Mouse (Mus musculus): Measurements from ENCODE around the gene Map3k7cl. TPM values are rescaled to one million over a fixed set of nuclear protein-coding genes. Genes with fewer than 3 reads are reported as not detected.

Map3k7cl gene
- total and polyA plus RNA-seq, 2 experiments from 2014 or later: 0.14 to 0.26 TPM

DNA sequence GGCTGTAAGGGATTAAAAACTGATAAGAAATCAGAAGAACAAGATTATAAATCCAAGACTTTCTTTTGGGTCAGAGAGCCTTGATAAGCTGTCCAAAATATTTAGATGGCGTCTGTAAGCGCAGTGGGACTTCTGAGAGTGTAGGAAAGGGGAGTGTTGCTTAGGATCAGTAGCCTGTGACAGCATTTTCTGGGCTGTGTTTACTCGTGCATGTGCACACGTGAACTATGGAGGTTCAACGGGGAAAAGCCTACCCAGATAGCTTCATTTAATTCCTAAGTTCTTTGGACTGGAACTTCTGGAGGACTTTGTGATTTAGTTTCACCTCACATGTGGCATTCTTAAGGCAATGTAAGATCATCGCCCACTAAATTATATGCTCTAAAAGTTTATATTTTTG, 29.6 kb downstream of the Map3k7cl start:
- Histone ChIP-seq H3K4me1 (ENCODE audit: insufficient read depth, low read length) (no peaks in the 10 kb centered on the region), H3K4me3 (ENCODE audit: low read length) (no peak overlapping the region), H3K27me3 (ENCODE audit: insufficient read depth, low read length) (peaks cover 4% of the 10 kb centered on the region; the same call in 1 of the 2 replicates), H3K9me3 (ENCODE audit: low read length) (no peaks in the 10 kb centered on the region), H3K4me2 (ENCODE audit: low read depth, low read length) (no peak overlapping the region), H3K9ac (replicated peaks; ENCODE audit: low read length) (no peak overlapping the region), H3K36me3 (ENCODE audit: insufficient read depth, low read length) (no peaks in the 10 kb centered on the region), H3K27ac (no peak overlapping the region)
- DNase-seq (ENCODE audit: low spot score) (no peak), ATAC-seq (no peak)
- WGBS: 88% methylated on average over 6 of the region's 6 CpGs
- no peak for TF ChIP-seq CTCF (IDR thresholded peaks at IDR 0.05; ENCODE audit: low read depth)

DNA sequence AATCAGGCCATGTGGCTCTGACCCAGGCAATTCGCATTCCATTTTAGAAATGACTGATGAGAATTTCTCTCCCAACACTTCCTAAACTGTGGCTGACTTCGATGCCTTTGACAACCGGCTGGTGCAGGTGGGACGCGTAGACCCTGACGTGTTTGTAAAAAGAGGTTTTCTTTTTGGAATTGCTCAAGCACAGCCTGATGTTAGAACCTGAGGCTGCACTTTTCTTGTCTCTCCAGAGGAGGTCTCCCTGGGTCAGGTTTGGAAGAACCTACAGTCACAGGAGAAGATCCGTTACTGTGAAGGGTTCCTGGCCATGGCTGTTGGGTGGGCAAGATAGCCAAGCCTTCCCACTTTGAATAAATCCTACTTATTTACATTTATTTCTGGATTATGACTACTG, 31.5 kb downstream of the Map3k7cl start:
- WGBS: 81% methylated on average over 7 of the region's 7 CpGs
- peak; percentile 63 for TF ChIP-seq CTCF (IDR thresholded peaks at IDR 0.05; ENCODE audit: low read depth)
- DNase-seq (ENCODE audit: low spot score) (peak; percentile 51), ATAC-seq (no peak)
- Histone ChIP-seq H3K36me3 (ENCODE audit: insufficient read depth, low read length) (no peaks in the 10 kb centered on the region), H3K27me3 (ENCODE audit: insufficient read depth, low read length) (peaks cover 4% of the 10 kb centered on the region; the same call in 1 of the 2 replicates), H3K4me2 (ENCODE audit: low read depth, low read length) (no peak overlapping the region), H3K4me3 (ENCODE audit: low read length) (no peak overlapping the region), H3K9me3 (ENCODE audit: low read length) (no peaks in the 10 kb centered on the region), H3K4me1 (ENCODE audit: insufficient read depth, low read length) (no peaks in the 10 kb centered on the region), H3K9ac (replicated peaks; ENCODE audit: low read length) (no peak overlapping the region), H3K27ac (no peak overlapping the region)

- H3K27ac ChIP-seq: no peak overlapping the region
- ATAC-seq (no peak), DNase-seq (ENCODE audit: low spot score) (no peak)
- H3K9me3 ChIP-seq (ENCODE audit: low read length): no peaks in the 10 kb centered on the region
- H3K36me3 ChIP-seq (ENCODE audit: insufficient read depth, low read length): no peaks in the 10 kb centered on the region
- H3K4me2 ChIP-seq (ENCODE audit: low read depth, low read length): no peak overlapping the region
- H3K4me3 ChIP-seq (ENCODE audit: low read length): no peak overlapping the region
- no peaks in the 10 kb centered on the region for H3K4me1 ChIP-seq (ENCODE audit: insufficient read depth, low read length)
- peaks cover 4% of the 10 kb centered on the region; the same call in 1 of the 2 replicates for H3K27me3 ChIP-seq (ENCODE audit: insufficient read depth, low read length)
- no peak for TF ChIP-seq CTCF (IDR thresholded peaks at IDR 0.05; ENCODE audit: low read depth)
- H3K9ac ChIP-seq (replicated peaks; ENCODE audit: low read length): no peak overlapping the region
- WGBS: 86% methylated on average over 8 of the region's 8 CpGs
Measured at GRCm38 (mm10) chr16:87585548-87586262, 32.6 kb downstream of the Map3k7cl start.

GRCm38 (mm10) chr16:87587843-87588242, 34.7 kb downstream of the Map3k7cl start:
- DNase-seq (ENCODE audit: low spot score) (no peak), ATAC-seq (no peak)
- Histone ChIP-seq H3K27ac (no peak overlapping the region), H3K4me2 (ENCODE audit: low read depth, low read length) (no peak overlapping the region), H3K27me3 (ENCODE audit: insufficient read depth, low read length) (no peaks in the 10 kb centered on the region), H3K4me1 (ENCODE audit: insufficient read depth, low read length) (no peaks in the 10 kb centered on the region), H3K4me3 (ENCODE audit: low read length) (no peak overlapping the region), H3K36me3 (ENCODE audit: insufficient read depth, low read length) (no peaks in the 10 kb centered on the region), H3K9me3 (ENCODE audit: low read length) (no peaks in the 10 kb centered on the region), H3K9ac (replicated peaks; ENCODE audit: low read length) (no peak overlapping the region)
- no peak for TF ChIP-seq CTCF (IDR thresholded peaks at IDR 0.05; ENCODE audit: low read depth)
- WGBS: 59% methylated on average over 8 of the region's 8 CpGs

DNA sequence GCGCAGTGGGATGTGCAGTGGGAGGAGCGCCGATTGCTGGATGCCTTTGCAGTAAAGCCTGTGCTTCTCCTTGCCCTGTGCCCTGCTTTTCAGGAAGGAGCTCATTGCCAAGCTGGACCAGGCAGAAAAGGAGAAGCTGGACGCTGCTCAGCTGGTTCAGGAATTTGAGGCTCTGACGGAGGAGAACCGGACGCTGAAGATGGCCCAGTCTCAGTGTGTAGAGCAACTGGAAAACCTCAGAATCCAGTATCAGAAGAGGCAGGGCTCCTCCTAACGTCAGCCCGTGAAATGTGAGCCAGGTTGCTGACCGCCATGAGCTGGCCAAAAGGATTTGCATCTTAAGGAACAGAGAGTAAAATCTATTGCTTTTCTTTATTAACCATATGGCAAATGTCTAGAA, 41.0 kb downstream of the Map3k7cl start:
- ATAC-seq (no peak), DNase-seq (ENCODE audit: low spot score) (no peak)
- no peak; the same call in 1 of the 2 replicates for TF ChIP-seq CTCF (IDR thresholded peaks at IDR 0.05; ENCODE audit: low read depth)
- no peaks in the 10 kb centered on the region for H3K36me3 ChIP-seq (ENCODE audit: insufficient read depth, low read length)
- 75% methylated on average over 10 of the region's 10 CpGs for WGBS
- no peaks in the 10 kb centered on the region for H3K4me1 ChIP-seq (ENCODE audit: insufficient read depth, low read length)
- H3K27me3 ChIP-seq (ENCODE audit: insufficient read depth, low read length): no peaks in the 10 kb centered on the region
- no peaks in the 10 kb centered on the region for H3K9me3 ChIP-seq (ENCODE audit: low read length)
- no peak overlapping the region for H3K9ac ChIP-seq (replicated peaks; ENCODE audit: low read length)
- no peak overlapping the region for H3K4me3 ChIP-seq (ENCODE audit: low read length)
- H3K27ac ChIP-seq: no peak overlapping the region
- H3K4me2 ChIP-seq (ENCODE audit: low read depth, low read length): no peak overlapping the region

DNA sequence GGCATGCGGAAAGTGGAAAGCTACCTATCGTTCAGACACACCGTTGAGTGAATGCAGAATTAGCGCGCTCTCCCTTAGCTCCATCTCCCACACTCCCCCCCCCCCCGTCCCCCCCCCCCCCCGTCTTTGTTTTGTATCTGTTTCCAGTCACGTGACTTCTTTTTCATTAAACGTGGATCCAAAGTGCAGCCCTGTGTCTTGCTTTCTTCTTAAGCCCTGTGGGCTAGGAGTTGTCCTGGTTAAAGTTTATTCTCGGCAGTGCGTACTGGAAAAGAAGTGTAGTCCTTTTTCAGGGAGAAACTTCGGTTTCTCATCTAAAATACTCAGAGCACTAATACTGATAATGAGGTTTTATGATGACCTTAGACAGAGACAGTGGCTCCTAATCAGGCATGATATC, 42.0 kb downstream of the Map3k7cl start:
- 75% methylated on average over 10 of the region's 12 CpGs for WGBS
- Histone ChIP-seq H3K4me1 (ENCODE audit: insufficient read depth, low read length) (no peaks in the 10 kb centered on the region), H3K4me2 (ENCODE audit: low read depth, low read length) (no peak overlapping the region), H3K27ac (no peak overlapping the region), H3K9ac (replicated peaks; ENCODE audit: low read length) (no peak overlapping the region), H3K9me3 (ENCODE audit: low read length) (no peaks in the 10 kb centered on the region), H3K4me3 (ENCODE audit: low read length) (no peak overlapping the region), H3K27me3 (ENCODE audit: insufficient read depth, low read length) (no peaks in the 10 kb centered on the region), H3K36me3 (ENCODE audit: insufficient read depth, low read length) (no peaks in the 10 kb centered on the region)
- DNase-seq (ENCODE audit: low spot score): no peak
- no peak for TF ChIP-seq CTCF (IDR thresholded peaks at IDR 0.05; ENCODE audit: low read depth)
- ATAC-seq: no peak
